Mouse (Mus musculus) right cerebral cortex, adult 2 months (tissue): ENCODE results near the gene Slc8a2.

Experiments
- DNase-seq, 2 experiments: peaks; one replicate each; pipeline ENCODE4 v3.0.0; 2021 to 2022; ENCODE audit warnings: low spot score in 2 of 2

Slc8a2 gene

GRCm38 (mm10) chr7:16125829-16126228 lies 3.8 kb upstream of the Slc8a2 start:
- no peak for DNase-seq

GRCm38 (mm10) chr7:16128344-16128743 lies 1.3 kb upstream of the Slc8a2 start:
- no peak for DNase-seq

- DNase-seq: no peak
Observed at GRCm38 (mm10) chr7:16128899-16129298, 727 bp upstream of the Slc8a2 start.

GRCm38 (mm10) chr7:16129846-16130691 lies 443 bp downstream of the Slc8a2 start:
- DNase-seq: peak; percentile 56 to 68

GRCm38 (mm10) chr7:16130956-16131634 lies 1.5 kb downstream of the Slc8a2 start:
- DNase-seq: peak; percentile 58 to 64

- DNase-seq: peak in 1 of 2 experiments; percentile 52
Observed at GRCm38 (mm10) chr7:16132161-16132581, 2.5 kb downstream of the Slc8a2 start.

GRCm38 (mm10) chr7:16132926-16133325 lies 3.3 kb downstream of the Slc8a2 start:
- DNase-seq: no peak

- no peak for DNase-seq
Observed at GRCm38 (mm10) chr7:16133691-16134090, 4.1 kb downstream of the Slc8a2 start.

- DNase-seq: peak in 1 of 2 experiments; percentile 53
Observed at GRCm38 (mm10) chr7:16134951-16135392, 5.3 kb downstream of the Slc8a2 start.

GRCm38 (mm10) chr7:16146489-16147410 lies 17.1 kb downstream of the Slc8a2 start:
- DNase-seq: peak; percentile 76 to 79

- no peak for DNase-seq
Observed at GRCm38 (mm10) chr7:16147643-16148042, 18.0 kb downstream of the Slc8a2 start.

- DNase-seq: peak; percentile 89 to 91
Observed at GRCm38 (mm10) chr7:16149241-16149640, 19.6 kb downstream of the Slc8a2 start.

- no peak for DNase-seq
Observed at GRCm38 (mm10) chr7:16150191-16151145, 20.8 kb downstream of the Slc8a2 start.

GRCm38 (mm10) chr7:16153522-16153921 lies 23.9 kb downstream of the Slc8a2 start:
- DNase-seq: peak; percentile 67

- DNase-seq: no peak
Observed at GRCm38 (mm10) chr7:16155132-16155872, 25.7 kb downstream of the Slc8a2 start.

- no peak for DNase-seq
Observed at GRCm38 (mm10) chr7:16156105-16156714, 26.6 kb downstream of the Slc8a2 start.

GRCm38 (mm10) chr7:16158735-16159134 lies 29.1 kb downstream of the Slc8a2 start:
- DNase-seq: no peak

- no peak for DNase-seq
Observed at GRCm38 (mm10) chr7:16160702-16161101, 31.1 kb downstream of the Slc8a2 start.

- DNase-seq: no peak
Observed at GRCm38 (mm10) chr7:16161302-16161701, 31.7 kb downstream of the Slc8a2 start.
